Mouse (Mus musculus): ENCODE data around the gene Gdf1. TPM values are rescaled to one million over a fixed set of nuclear protein-coding genes. Genes with fewer than 3 reads are reported as not detected.

The Gdf1 gene
- polyA plus RNA-seq, 1 experiment from 2014 or later, result 0.40 TPM

Other genes with a start within 250 kb of the Gdf1 start
- gene Hapln4, start 246.4 kb upstream of the Gdf1 start, polyA plus RNA-seq (2015; fragmentation: Nextera tagmentation; extraction: Ambion mirVana), result 0.06 TPM in 1 of 2 replicates, not detected in the other
- gene Ncan, start 208.9 kb upstream of the Gdf1 start, polyA plus RNA-seq (2015; fragmentation: Nextera tagmentation; extraction: Ambion mirVana), result 0.21 and 0.59 TPM in 2 replicates
- gene Nr2c2ap, start 198.5 kb upstream of the Gdf1 start, polyA plus RNA-seq (2015; fragmentation: Nextera tagmentation; extraction: Ambion mirVana), result 29.6 and 31.1 TPM in 2 replicates
- 21.1 and 21.2 TPM in 2 replicates for gene Rfxank, start 190.7 kb upstream of the Gdf1 start, polyA plus RNA-seq (2015; fragmentation: Nextera tagmentation; extraction: Ambion mirVana)
- gene Borcs8, start 190.3 kb upstream of the Gdf1 start, polyA plus RNA-seq (2015; fragmentation: Nextera tagmentation; extraction: Ambion mirVana), result 53.0 and 56.6 TPM in 2 replicates
- gene Mef2b, start 190.1 kb upstream of the Gdf1 start, polyA plus RNA-seq (2015; fragmentation: Nextera tagmentation; extraction: Ambion mirVana), result 0.29 and 0.38 TPM in 2 replicates
- 68.8 and 69.9 TPM in 2 replicates for gene Tmem161a, start 157.5 kb upstream of the Gdf1 start, polyA plus RNA-seq (2015; fragmentation: Nextera tagmentation; extraction: Ambion mirVana)
- gene Slc25a42, start 117.5 kb upstream of the Gdf1 start, polyA plus RNA-seq (2015; fragmentation: Nextera tagmentation; extraction: Ambion mirVana), result 5.1 and 5.2 TPM in 2 replicates
- 29.9 and 30.9 TPM in 2 replicates for gene Sugp2, start 95.6 kb upstream of the Gdf1 start, polyA plus RNA-seq (2015; fragmentation: Nextera tagmentation; extraction: Ambion mirVana)
- gene Armc6, start 95.4 kb upstream of the Gdf1 start, polyA plus RNA-seq (2015; fragmentation: Nextera tagmentation; extraction: Ambion mirVana), result 22.4 and 24.5 TPM in 2 replicates
- 60.0 and 66.8 TPM in 2 replicates for gene Homer3, start 47.0 kb upstream of the Gdf1 start, polyA plus RNA-seq (2015; fragmentation: Nextera tagmentation; extraction: Ambion mirVana)
- 39.6 and 44.8 TPM in 2 replicates for gene Ddx49, start 27.3 kb upstream of the Gdf1 start, polyA plus RNA-seq (2015; fragmentation: Nextera tagmentation; extraction: Ambion mirVana)
- 325 and 349 TPM in 2 replicates for gene Cope, start 27.3 kb upstream of the Gdf1 start, polyA plus RNA-seq (2015; fragmentation: Nextera tagmentation; extraction: Ambion mirVana)
- 2.4 and 3.0 TPM in 2 replicates for gene Cers1, start 14.0 kb upstream of the Gdf1 start, polyA plus RNA-seq (2015; fragmentation: Nextera tagmentation; extraction: Ambion mirVana)
- 8.7 and 10.5 TPM in 2 replicates for gene Upf1, start 23.5 kb downstream of the Gdf1 start, polyA plus RNA-seq (2015; fragmentation: Nextera tagmentation; extraction: Ambion mirVana)
- 0.68 and 0.75 TPM in 2 replicates for gene Comp, start 43.7 kb downstream of the Gdf1 start, polyA plus RNA-seq (2015; fragmentation: Nextera tagmentation; extraction: Ambion mirVana)
- gene Crtc1, start 109.8 kb downstream of the Gdf1 start, polyA plus RNA-seq (2015; fragmentation: Nextera tagmentation; extraction: Ambion mirVana), result 13.9 and 15.4 TPM in 2 replicates
- gene Klhl26, start 147.2 kb downstream of the Gdf1 start, polyA plus RNA-seq (2015; fragmentation: Nextera tagmentation; extraction: Ambion mirVana), result 28.8 and 29.4 TPM in 2 replicates
- 5.6 and 7.0 TPM in 2 replicates for gene Tmem59l, start 157.5 kb downstream of the Gdf1 start, polyA plus RNA-seq (2015; fragmentation: Nextera tagmentation; extraction: Ambion mirVana)
- 166 and 169 TPM in 2 replicates for gene Crlf1, start 163.3 kb downstream of the Gdf1 start, polyA plus RNA-seq (2015; fragmentation: Nextera tagmentation; extraction: Ambion mirVana)
- gene Rex1bd, start 176.9 kb downstream of the Gdf1 start, polyA plus RNA-seq (2015; fragmentation: Nextera tagmentation; extraction: Ambion mirVana), result 125 and 133 TPM in 2 replicates
- 917 and 987 TPM in 2 replicates for gene Uba52, start 181.0 kb downstream of the Gdf1 start, polyA plus RNA-seq (2015; fragmentation: Nextera tagmentation; extraction: Ambion mirVana)
- gene Fkbp8, start 197.9 kb downstream of the Gdf1 start, polyA plus RNA-seq (2015; fragmentation: Nextera tagmentation; extraction: Ambion mirVana), result 300 and 319 TPM in 2 replicates
- gene Kxd1, start 198.1 kb downstream of the Gdf1 start, polyA plus RNA-seq (2015; fragmentation: Nextera tagmentation; extraction: Ambion mirVana), result 54.0 and 55.3 TPM in 2 replicates
- gene Ell, start 209.6 kb downstream of the Gdf1 start, polyA plus RNA-seq (2015; fragmentation: Nextera tagmentation; extraction: Ambion mirVana), result 19.8 and 21.4 TPM in 2 replicates

Measured in lung, embryonic 16.5 days (tissue).